Mouse (Mus musculus) left cerebral cortex, adult 11 months (tissue): ENCODE measurements around the gene Zfp52.

Source experiments
- DNase-seq: peaks from one replicate; pipeline ENCODE4 v3.0.0; 2022; ENCODE audit warnings: low spot score

Gene Zfp52

GRCm38 (mm10) chr17:21566220-21566619 is 30.9 kb downstream of the Zfp52 start:
- DNase-seq, result peak; percentile 63

- DNase-seq, result peak; percentile 78
Observed at GRCm38 (mm10) chr17:21566728-21567349, 31.5 kb downstream of the Zfp52 start, which contains the start of gene Zfp948. Zfp948 (plus strand) TSS chr17:21567008.

DNA sequence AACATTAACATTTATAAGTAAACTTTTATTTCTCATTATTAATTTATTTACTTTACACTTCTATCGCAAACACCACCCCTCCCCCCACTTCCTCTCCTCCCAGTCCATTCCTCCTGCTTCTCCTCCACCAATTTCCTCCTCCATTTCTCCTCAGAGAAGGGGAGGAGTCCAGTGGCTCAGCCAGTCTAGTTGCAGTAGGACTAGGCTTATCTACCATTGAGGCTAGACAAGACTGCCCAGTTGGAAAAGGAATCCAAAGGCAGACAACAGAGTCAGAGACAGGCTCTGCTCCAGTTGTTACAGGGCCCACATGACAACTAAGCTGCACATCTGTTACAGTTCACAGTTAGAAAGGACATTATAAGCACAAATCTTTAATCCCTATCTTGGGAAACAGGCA is 32.4 kb downstream of the Zfp52 start:
- no peak for DNase-seq

DNA sequence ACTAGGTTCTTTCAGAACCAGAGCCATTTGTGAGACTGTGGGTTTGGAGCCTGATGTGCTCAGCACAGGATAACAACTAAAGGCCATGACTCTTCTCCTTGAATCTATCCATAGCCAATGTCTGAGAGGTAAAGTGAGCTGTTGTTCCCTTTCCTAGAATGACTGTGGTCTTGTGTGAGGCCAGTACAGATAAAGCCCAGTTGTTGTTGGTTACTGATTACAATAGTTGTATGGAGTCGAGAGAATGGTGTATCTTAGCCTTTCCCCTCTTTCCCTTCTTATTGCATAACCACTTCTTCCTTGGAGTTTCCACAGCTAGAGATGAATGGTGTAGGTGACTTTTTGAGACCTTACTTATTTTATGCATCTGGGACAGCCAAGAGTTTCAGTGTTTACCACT is 43.7 kb downstream of the Zfp52 start:
- DNase-seq, result no peak

DNA sequence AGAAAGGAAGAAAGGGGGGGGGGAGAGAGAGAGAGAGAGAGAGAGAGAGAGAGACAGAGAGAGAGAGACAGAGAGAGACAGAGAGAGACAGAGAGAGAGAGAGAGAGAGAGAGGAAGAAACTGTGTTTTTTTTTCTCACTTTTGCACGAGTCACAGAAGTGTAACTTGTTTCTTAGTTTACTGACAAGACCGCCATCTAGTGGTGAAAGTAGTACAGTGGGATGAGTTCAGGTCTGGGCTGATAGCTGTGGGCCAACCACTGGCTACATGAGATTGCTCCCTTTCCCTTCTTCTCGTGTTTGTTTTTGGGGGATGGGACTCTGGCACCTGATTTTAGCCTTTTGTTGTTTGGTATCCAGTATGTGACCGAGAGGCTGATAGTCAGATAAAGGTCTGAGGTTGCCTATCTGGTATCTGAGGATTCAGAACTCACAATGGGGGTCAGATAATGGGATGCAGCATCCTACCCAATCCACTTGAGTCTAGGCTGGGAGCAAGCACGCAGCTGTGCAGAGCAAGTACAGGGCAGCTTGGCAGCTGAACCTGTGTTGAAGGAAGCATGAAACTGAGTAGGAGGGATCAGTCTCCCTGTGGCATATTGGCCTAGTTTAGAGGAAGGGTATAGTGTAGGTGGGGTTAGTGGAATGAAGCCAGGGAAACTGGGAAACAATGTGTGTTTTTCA is 44.3 kb downstream of the Zfp52 start:
- DNase-seq, result peak; percentile 33

GRCm38 (mm10) chr17:21585521-21585920 is 50.2 kb downstream of the Zfp52 start:
- DNase-seq, result no peak
